Comparison of ENCODE assay signal across 16 mouse cellular contexts in genomic region chr6:36405139-36405538, GRCm38 (mm10). TPM values are rescaled to one million over a fixed set of nuclear protein-coding genes. Genes with fewer than 3 reads are reported as not detected.
DNase-seq lines count a peak whose midpoint lies in the region; ATAC-seq and TF ChIP-seq lines count a peak whose summit lies in the region.
"Had no signal": no experiment of that assay in that cellular context is flagged by ENCODE, and none has a peak within 500 bp of the region (broad histone marks: within the 10 kb centered on the region; RNA-seq: fewer than 3 reads in every experiment).

No protein-coding gene starts in this region.

- H3K9me3 ChIP-seq in heart, embryonic 11.5 days (replicated peaks; ENCODE audit: control insufficient read depth, low read length) = no peaks in the 10 kb centered on the region
- H3K9me3 ChIP-seq in stomach, postnatal 0 days (ENCODE audit: control insufficient read depth, low read length) = no peaks in the 10 kb centered on the region
- H3K9me3 ChIP-seq: hindbrain, embryonic 10.5 days; limb, embryonic 10.5 days; neural tube, embryonic 15.5 days had no signal

- H3K27ac ChIP-seq in heart, embryonic 11.5 days (ENCODE audit: low read depth, low read length) = peak overlapping the region; percentile 82
- no peak overlapping the region for H3K27ac ChIP-seq in stomach, postnatal 0 days (replicated peaks)
- H3K27ac ChIP-seq: hindbrain, embryonic 10.5 days; limb, embryonic 10.5 days; macrophage; neural tube, embryonic 15.5 days had no signal

- ATAC-seq in heart, embryonic 11.5 days (replicated peaks; ENCODE audit: insufficient number of reproducible peaks, low FRiP score, low TSS enrichment) = no peak
- ATAC-seq in stomach, postnatal 0 days (ENCODE audit: low FRiP score, low TSS enrichment) = no peak
- ATAC-seq: Patski had no signal

- H3K4me2 ChIP-seq in heart, embryonic 11.5 days = no peak overlapping the region
- H3K4me2 ChIP-seq in stomach, postnatal 0 days (replicated peaks; ENCODE audit: low read depth) = no peak overlapping the region
- H3K4me2 ChIP-seq: neural tube, embryonic 15.5 days had no signal

- TF ChIP-seq CTCF in stomach, postnatal 0 days (IDR thresholded peaks at IDR 0.05; ENCODE audit: low read depth) = no peak

- DNase-seq in kidney, postnatal 14 days = peak; percentile 41
- DNase-seq in kidney, adult 11 months = no peak
- peak; percentile 39 for DNase-seq in heart, postnatal 25 days (ENCODE audit: low spot score)
- peak; percentile 29 to 38 for DNase-seq in lung, postnatal 4 days
- no peak for DNase-seq in testis, postnatal 10 days (ENCODE audit: low spot score)
- no peak for DNase-seq in stomach, postnatal 0 days (ENCODE audit: low spot score)
- DNase-seq: cerebellum, postnatal 10 days; right cerebral cortex, adult 18-20 months; thymus, postnatal 25 days had no signal

- peaks cover 10% of the 10 kb centered on the region for H3K4me1 ChIP-seq in heart, embryonic 11.5 days (ENCODE audit: control insufficient read depth, insufficient read depth, low read length)
- H3K4me1 ChIP-seq in stomach, postnatal 0 days (replicated peaks; ENCODE audit: control insufficient read depth, insufficient read depth) = no peaks in the 10 kb centered on the region
- H3K4me1 ChIP-seq: hindbrain, embryonic 10.5 days; limb, embryonic 10.5 days; neural tube, embryonic 15.5 days had no signal

- H3K36me3 ChIP-seq in heart, embryonic 11.5 days (ENCODE audit: control insufficient read depth, insufficient read depth, low read length) = no peaks in the 10 kb centered on the region
- H3K36me3 ChIP-seq in stomach, postnatal 0 days (ENCODE audit: control insufficient read depth, insufficient read depth, low read length) = no peaks in the 10 kb centered on the region
- H3K36me3 ChIP-seq: hindbrain, embryonic 10.5 days; limb, embryonic 10.5 days; neural tube, embryonic 15.5 days had no signal

- H3K4me3 ChIP-seq in heart, embryonic 11.5 days (ENCODE audit: low read depth, low read length) = no peak overlapping the region
- H3K4me3 ChIP-seq in stomach, postnatal 0 days (ENCODE audit: low read depth, low read length) = no peak overlapping the region
- H3K4me3 ChIP-seq: hindbrain, embryonic 10.5 days; limb, embryonic 10.5 days; neural tube, embryonic 15.5 days had no signal

- TF ChIP-seq EP300 in stomach, postnatal 0 days (optimal IDR thresholded peaks at IDR 0.05) = no peak

- H3K27me3 ChIP-seq in heart, embryonic 11.5 days (ENCODE audit: control insufficient read depth, insufficient read depth, low read length) = no peaks in the 10 kb centered on the region
- H3K27me3 ChIP-seq in stomach, postnatal 0 days (ENCODE audit: control insufficient read depth, insufficient read depth, low read length) = no peaks in the 10 kb centered on the region
- H3K27me3 ChIP-seq: CH12.LX; neural tube, embryonic 15.5 days; Patski had no signal

- 27% methylated on average over 5 of the region's 5 CpGs for WGBS in heart, embryonic 11.5 days (ENCODE audit: insufficient replicate concordance)
- WGBS in stomach, postnatal 0 days = 47% methylated on average over 5 of the region's 5 CpGs

- intact Hi-C loops in heart, postnatal 25 days (cut with DNase I) = loop anchor here (5.0 kb wide), 1 partner anchor 47 kb away; no protein-coding TSS in a partner anchor

- no peak overlapping the region for H3K9ac ChIP-seq in heart, embryonic 11.5 days (ENCODE audit: low read depth, low read length)
- H3K9ac ChIP-seq in stomach, postnatal 0 days (ENCODE audit: low read length) = no peak overlapping the region
- H3K9ac ChIP-seq: neural tube, embryonic 15.5 days had no signal

RNA-seq across cellular contexts. Expression of gene Chrm2, which starts 17.3 kb away (rescaled TPM):
- polyA plus RNA-seq in heart, embryonic 11.5 days (2014; fragmentation: Nextera tagmentation; extraction: Ambion mirVana) = 5.4 and 5.6 TPM in 2 replicates
- 10 to 100 TPM; 83.6 to 84.8 TPM for total RNA-seq in heart, postnatal 25 days (2021)
- polyA plus RNA-seq in stomach, postnatal 0 days (2015; fragmentation: Nextera tagmentation; extraction: Ambion mirVana) = 13.2 and 15.8 TPM in 2 replicates
- total RNA-seq: CH12.LX had no signal
- polyA plus RNA-seq: macrophage, Patski had no signal

Comparison
In these comparisons a context has a peak if more than half of its experiments do, and no peak if none do; other contexts are left out.
1. DNase-seq: peak in kidney, postnatal 14 days (single experiment), heart, postnatal 25 days (single experiment) and lung, postnatal 4 days (2 of 2); none in kidney, adult 11 months (single experiment), testis, postnatal 10 days (single experiment) and stomach, postnatal 0 days (single experiment).